Mouse (Mus musculus) bone marrow, adult 2 months (tissue): ENCODE measurements around the gene Slbp. TPM values are rescaled to one million over a fixed set of nuclear protein-coding genes. Genes with fewer than 3 reads are reported as not detected.

Experiments
- H3K27ac ChIP-seq: fragments of 200-500 bp; 2 replicates; pipeline ENCODE4 v1.5.1; 2012; ENCODE audit warnings: low read depth, mild to moderate bottlenecking, control low read depth, inconsistent platforms, low read length; ENCODE audit not compliant: control insufficient read depth, poor library complexity, insufficient read depth
- H3K4me1 ChIP-seq: fragments of 200-500 bp; 2 replicates; pipeline ENCODE4 v1.6.1; 2011; ENCODE audit warnings: low read length; ENCODE audit not compliant: control insufficient read depth, insufficient read depth
- H3K4me3 ChIP-seq: fragments of 200-500 bp; replicated peaks from 2 replicates; pipeline ENCODE3; 2011; ENCODE audit warnings: mild to moderate bottlenecking, low read depth, low read length, control low read depth; ENCODE audit not compliant: control insufficient read depth
- CTCF ChIP-seq: fragments of 200-500 bp; IDR thresholded peaks from 2 replicates; pipeline ENCODE4 v1.5.1; 2011; ENCODE audit warnings: low read length, control low read depth; ENCODE audit not compliant: control insufficient read depth, insufficient read depth
- POLR2A ChIP-seq: fragments of 200-500 bp; IDR thresholded peaks from 2 replicates; pipeline ENCODE4 v1.6.1; 2011; ENCODE audit warnings: low read depth, mild to moderate bottlenecking, control low read depth, low read length, borderline replicate concordance; ENCODE audit not compliant: control insufficient read depth
- WGBS: fragments of 180-500 bp; shearing (Covaris S2); methylation state at CpG from one replicate; pipeline ENCODE4 v1.1.7; 2018; 5-methylcytosine and 5-hydroxymethylcytosine counted together
- polyA plus RNA-seq: library from polyadenylated mRNA; stranded (reverse); fragments of >200 nt; gene quantifications from 2 replicates; pipeline ENCODE4 v1.2.4, GENCODE M21; 2011; ENCODE audit warnings: low replicate concordance; ENCODE audit not compliant: missing spikeins, insufficient read depth, insufficient read length

The Slbp gene
- polyA plus RNA-seq, 1 experiment, result 194 TPM

DNA sequence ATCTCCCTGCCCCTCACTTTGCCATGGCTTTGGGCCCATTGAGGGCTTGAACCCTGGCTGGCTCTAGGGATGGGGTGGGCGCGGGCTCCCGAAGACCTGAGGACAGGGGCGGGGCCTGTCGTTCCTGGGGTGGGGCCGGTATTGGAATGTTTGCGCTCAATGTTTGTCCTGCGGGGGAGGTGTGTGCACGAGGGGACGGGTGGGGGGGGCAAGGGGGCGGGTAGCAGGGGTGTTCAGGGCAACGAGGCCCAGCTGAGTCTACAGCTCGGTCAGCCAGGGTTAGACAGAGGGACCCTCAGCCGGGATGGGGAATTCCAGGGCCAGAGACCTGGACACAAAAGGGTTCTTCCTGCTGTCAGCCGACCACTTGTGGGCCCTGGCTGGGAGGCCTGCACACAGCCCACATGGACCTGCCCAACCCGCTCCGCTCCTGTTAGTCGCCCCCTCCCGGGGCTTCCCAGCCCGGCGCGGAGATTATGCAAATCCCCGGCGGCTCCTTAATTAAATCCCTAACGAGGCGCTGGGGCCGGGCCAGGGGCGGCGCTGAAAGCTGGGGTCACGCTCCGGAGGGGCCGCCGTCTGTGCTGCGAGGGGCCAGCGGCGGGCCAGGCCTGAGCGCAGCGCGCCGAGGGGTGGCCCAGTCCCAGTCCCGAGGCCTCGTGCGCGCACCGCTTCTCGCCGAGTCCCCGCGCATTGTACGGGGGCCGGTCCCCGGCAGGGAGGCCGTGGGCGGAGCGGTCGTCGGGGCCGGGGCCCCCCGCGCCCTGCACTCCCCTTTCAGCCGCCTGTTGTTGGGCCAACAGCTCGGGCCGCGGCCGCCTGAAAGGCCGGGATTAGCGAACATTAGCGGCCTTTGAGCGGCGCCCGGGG is 42.7 kb upstream of the Slbp start:
- H3K4me3 ChIP-seq, result no peak overlapping the region
- no peaks in the 10 kb centered on the region for H3K4me1 ChIP-seq
- no peak for TF ChIP-seq POLR2A
- no peak for TF ChIP-seq CTCF
- no peak overlapping the region for H3K27ac ChIP-seq
- WGBS, result 13% methylated on average over 71 of the region's 71 CpGs

DNA sequence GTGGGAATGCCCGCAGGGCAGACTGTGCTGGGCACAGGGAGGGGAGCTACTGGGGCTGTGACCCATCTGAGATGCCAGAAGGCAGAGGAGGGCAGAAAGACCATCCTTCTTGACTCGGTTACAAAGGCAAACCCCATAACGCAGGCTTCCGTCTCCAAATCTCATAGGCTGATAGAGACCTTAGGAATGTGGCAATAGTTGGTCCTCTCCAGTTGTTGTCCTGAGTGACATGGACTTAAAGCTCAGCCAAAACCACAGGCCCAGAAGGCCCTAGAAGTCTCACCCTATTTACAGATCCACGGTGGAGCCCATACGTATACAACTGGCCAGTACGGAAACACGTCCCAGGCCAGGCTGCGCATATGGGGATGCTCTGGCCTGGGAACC is 42.1 kb upstream of the Slbp start:
- no peak for TF ChIP-seq CTCF
- TF ChIP-seq POLR2A, result no peak
- Histone ChIP-seq H3K4me3 (no peak overlapping the region), H3K27ac (no peak overlapping the region), H3K4me1 (no peaks in the 10 kb centered on the region)
- 91% methylated on average over 9 of the region's 9 CpGs for WGBS

DNA sequence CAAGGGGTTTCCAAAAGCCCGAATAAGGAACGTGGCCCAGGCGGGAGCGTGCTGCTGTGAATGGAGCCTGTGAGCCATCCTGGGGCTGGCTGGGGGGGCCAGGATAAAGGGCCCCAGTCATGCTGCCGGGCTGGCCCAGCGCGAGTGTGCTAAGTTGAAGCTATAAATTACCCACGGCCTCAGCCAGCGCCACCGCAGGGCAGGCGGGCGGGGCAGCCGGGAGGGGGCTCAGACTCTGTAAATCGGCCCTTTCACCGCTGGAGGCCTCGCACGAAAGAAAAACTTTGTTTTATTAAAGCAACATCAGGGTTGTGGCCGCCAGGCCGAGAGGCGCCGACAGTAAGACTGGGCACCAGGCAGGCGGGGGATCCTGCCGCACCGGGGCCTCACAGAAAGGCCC is 40.0 kb upstream of the Slbp start:
- Histone ChIP-seq H3K4me1 (no peaks in the 10 kb centered on the region), H3K27ac (no peak overlapping the region), H3K4me3 (no peak overlapping the region)
- TF ChIP-seq CTCF, result no peak
- TF ChIP-seq POLR2A, result no peak
- WGBS, result 8% methylated on average over 24 of the region's 24 CpGs

DNA sequence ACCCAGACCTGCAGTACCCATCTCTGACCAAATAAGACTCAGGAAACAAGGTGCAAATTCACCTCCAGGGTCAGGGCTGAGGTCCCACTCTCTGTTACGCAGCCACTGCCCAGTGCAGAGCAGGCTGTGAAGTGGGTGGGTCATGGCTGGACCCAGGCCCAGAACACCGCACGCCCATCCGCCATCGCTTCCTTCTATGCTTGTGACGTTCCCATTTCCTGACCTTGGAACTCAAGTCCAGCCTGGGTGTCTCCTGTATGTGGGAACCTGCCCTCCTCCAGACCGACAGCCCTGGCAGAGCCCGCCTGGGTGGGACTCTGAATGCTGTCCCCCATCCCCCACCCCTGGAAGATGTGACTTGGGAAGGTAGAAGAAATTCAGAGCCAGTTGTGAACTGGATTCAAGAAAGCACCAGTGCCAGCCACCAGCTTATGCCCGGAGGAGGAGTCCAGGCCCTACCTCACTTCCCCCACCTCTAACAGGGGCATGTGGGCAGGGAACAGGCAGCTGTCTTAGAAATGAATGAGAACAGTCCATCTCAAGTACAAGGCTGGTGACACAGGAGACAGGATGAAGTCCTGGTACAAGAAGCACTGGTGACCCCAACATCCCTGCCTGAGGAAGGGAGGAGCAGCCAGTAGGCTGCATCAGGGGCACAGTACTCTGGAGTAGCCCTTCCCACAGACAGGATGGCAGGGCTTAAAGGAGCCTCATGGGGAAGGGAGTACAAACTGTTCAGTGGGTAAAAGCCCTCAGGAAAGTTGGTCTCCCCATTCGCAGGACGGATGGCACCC is 37.7 kb upstream of the Slbp start:
- Histone ChIP-seq H3K27ac (0 out of 2 replicates have a peak overlapping the region, but pooled peaks have one; percentile 4), H3K4me1 (no peaks in the 10 kb centered on the region), H3K4me3 (no peak overlapping the region)
- WGBS, result 83% methylated on average over 11 of the region's 11 CpGs
- no peak for TF ChIP-seq CTCF
- no peak for TF ChIP-seq POLR2A

DNA sequence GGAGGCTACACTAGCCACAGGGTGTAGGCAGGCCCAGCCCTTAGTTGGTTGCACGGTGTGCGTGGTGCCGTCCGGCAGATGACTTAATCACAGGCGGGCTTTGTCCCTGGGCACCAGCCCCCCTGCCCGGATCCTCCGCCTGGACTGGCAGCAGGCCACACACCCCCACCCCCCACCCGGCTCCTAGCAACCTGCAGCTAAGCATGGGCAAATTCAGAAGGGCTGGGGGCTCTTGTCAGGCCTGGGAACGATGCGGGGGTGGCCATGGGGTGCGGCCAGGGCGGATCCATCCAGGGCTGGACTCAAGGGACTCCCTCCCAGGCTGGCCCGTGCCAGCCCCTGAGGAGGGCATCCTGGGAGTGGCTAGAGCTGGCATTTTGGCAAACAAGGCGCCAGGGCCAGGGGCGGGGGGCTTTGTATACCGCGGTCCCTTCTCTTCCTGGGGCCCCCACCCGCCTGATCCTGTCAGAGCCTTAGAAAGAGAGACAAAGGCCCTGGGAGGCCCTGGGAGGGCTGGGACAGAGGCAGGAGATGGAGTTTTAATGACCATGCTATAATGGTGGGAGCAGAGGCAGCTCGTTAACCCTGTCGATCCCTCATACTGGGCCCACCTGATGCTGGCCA is 37.0 kb upstream of the Slbp start:
- Histone ChIP-seq H3K4me1 (no peaks in the 10 kb centered on the region), H3K27ac (no peak overlapping the region), H3K4me3 (no peak overlapping the region)
- WGBS, result 82% methylated on average over 20 of the region's 20 CpGs
- TF ChIP-seq CTCF (no peak), POLR2A (no peak)

DNA sequence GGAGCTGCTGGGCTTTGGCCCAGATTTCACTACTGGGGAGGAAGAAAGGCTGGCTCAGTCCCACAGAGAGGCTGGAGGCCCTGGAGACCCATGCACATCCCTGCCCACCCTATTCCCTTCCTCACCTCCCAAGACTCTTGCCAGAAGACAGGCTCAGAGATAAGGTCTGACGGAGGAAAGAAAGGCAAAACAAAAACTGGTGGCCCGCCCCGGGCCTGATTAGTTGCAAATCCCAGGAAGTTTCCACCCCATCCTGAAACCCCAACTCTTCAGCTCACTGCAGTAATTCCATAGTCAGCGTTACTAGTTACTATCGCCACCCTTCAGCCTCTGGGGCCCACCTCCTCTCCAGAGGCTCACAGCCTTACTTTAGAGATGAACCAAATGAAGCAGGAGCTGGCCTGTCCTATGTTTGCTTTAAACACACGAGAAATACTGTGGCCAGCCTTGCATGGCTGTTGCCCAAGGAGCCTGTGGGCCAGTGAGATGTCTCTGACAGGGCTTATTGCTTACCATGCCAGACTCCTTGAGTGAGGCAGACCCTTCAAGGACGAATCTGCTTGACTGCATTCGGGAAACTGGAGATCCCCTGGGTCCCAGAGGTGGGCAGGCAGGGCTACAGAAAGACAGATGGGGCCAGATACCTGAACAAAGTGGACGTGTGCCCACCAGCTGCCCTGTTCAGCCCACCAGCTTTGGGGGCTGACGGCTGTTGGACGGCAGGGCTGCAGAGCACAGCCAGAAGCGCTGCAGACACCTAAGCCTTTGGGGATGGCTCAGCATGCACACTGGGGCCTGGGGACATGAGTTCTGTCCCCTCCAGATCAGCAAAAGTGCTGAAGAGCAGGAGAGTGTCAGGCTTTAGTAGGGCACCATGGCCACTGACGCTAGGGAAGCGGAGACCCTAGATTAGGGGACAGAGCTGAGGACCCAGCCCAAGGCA is 36.2 kb upstream of the Slbp start:
- WGBS, result 80% methylated on average over 14 of the region's 14 CpGs
- Histone ChIP-seq H3K27ac (no peak overlapping the region), H3K4me1 (no peaks in the 10 kb centered on the region), H3K4me3 (no peak overlapping the region)
- no peak for TF ChIP-seq POLR2A
- no peak for TF ChIP-seq CTCF

DNA sequence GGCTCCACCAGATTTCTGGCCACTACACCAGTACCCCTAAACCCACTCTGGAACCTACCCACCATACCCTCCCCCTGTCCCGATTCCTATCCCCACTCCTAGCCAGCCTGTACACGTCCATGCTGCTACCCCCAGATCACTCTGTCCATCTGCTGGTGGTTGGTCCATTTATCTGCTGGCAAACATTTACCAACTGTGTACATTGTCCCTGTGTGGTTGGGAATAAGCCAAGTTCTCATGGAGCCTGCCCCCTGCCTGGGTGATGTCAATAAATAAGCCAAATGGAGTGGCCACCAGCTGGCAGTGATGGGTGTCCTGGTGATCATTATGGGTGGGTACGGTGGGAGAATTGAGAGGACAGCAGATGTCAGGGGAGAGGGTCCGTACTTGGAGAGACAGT is 34.8 kb upstream of the Slbp start:
- Histone ChIP-seq H3K4me3 (no peak overlapping the region), H3K4me1 (no peaks in the 10 kb centered on the region), H3K27ac (no peak overlapping the region)
- TF ChIP-seq POLR2A (no peak), CTCF (no peak)
- 76% methylated on average over 4 of the region's 4 CpGs for WGBS
